Mouse (Mus musculus): ENCODE measurements around the gene Ctnna3. TPM values are rescaled to one million over a fixed set of nuclear protein-coding genes. Genes with fewer than 3 reads are reported as not detected.

Gene Ctnna3
- polyA plus RNA-seq, 1 experiment from 2014 or later: 0.16 TPM

DNA sequence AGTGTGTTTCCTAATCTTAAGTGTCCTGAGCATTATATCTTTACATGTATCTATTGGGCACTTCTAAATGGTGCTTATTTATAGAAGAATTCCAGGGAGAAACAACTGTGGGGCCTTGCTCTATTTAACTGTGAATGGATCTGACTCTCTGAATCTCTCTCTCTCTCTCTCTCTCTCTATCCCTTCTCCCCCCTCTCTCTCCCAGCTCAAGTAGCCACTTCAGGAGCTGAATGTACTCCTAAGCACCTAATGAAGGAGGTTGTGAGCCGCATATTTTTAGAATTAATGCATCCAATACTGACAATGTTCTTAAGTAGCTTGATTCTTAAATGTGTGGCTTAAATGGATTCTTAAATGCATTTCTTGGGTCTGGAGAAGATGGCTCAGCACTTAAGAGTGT is 521.6 kb downstream of the Ctnna3 start:
- WGBS: 89% methylated on average over 1 of the region's 1 CpGs
- H3K27me3 ChIP-seq (ENCODE audit: poor library complexity, severe bottlenecking): no peaks in the 10 kb centered on the region

DNA sequence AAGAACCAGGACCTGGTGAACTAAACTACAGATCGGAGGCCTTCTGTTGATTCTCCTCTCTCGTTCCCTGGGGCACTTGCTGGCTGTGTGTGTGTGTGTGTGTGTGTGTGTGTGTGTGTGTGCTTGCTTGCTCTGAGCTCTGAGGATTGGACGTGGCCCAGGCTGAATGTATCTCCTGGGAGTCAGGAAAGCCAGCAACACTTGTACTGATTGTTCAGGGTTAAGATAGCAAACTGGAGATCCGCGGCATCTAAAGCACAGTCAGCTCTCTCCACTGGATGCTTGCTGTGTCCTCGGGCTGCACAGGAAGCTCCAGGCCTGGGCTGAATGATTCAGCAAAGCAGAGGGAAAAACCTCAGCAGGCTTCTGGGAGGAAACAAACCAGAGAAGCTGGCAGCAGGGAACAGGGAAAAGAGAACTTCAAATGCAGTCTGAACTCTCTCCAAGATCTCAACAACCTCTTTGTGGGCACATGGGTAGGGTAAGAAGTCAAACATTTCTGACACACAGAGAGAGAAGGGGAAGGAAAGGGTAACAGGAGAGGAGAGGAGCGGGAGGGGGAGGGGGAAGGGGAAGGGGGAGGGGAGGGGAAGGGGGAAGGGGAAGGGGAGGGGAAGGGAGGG is 524.5 kb downstream of the Ctnna3 start:
- no peak for DNase-seq (ENCODE audit: extremely low spot score, low spot score)
- WGBS: 35% methylated on average over 6 of the region's 7 CpGs
- H3K4me3 ChIP-seq: no peak overlapping the region
- no peaks in the 10 kb centered on the region for H3K9me3 ChIP-seq
- H3K27ac ChIP-seq: peak overlapping the region; percentile 62
- H3K36me3 ChIP-seq (replicated peaks): no peaks in the 10 kb centered on the region
- H3K27me3 ChIP-seq (ENCODE audit: poor library complexity, severe bottlenecking): no peaks in the 10 kb centered on the region
- H3K4me1 ChIP-seq: peaks cover 10% of the 10 kb centered on the region

More for the DNA sequence above, 521.6 kb downstream of the Ctnna3 start:
- H3K27ac ChIP-seq: no peak overlapping the region
- DNase-seq (ENCODE audit: extremely low spot score, low spot score): no peak
- no peaks in the 10 kb centered on the region for H3K36me3 ChIP-seq (replicated peaks)
- no peaks in the 10 kb centered on the region for H3K9me3 ChIP-seq
- no peak overlapping the region for H3K4me3 ChIP-seq
- H3K4me1 ChIP-seq: peaks cover 10% of the 10 kb centered on the region

DNA sequence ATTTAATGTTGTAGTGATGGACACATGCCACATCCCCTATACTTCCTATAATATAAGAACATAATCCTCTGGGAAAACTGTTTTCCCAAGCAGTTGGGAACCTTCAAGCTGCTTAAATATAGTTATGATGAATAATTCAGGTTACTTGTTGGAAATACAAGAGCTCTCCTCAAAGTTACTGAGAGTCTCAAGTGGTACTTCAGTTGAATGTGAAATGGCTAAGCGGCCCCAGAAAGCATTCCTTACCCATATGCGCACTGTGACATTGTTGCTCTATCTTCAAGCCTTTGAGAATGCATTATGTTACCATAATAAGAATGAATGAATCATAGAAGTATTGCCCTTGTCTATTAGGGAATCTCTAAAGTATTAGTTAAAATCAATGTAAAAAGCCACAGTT is 542.4 kb downstream of the Ctnna3 start:
- no peak overlapping the region for H3K27ac ChIP-seq
- no peak for DNase-seq (ENCODE audit: extremely low spot score, low spot score)
- no peaks in the 10 kb centered on the region for H3K27me3 ChIP-seq (ENCODE audit: poor library complexity, severe bottlenecking)
- WGBS: 97% methylated on average over 2 of the region's 2 CpGs
- no peaks in the 10 kb centered on the region for H3K4me1 ChIP-seq
- H3K36me3 ChIP-seq (replicated peaks): no peaks in the 10 kb centered on the region
- H3K4me3 ChIP-seq: no peak overlapping the region
- H3K9me3 ChIP-seq: no peaks in the 10 kb centered on the region

DNA sequence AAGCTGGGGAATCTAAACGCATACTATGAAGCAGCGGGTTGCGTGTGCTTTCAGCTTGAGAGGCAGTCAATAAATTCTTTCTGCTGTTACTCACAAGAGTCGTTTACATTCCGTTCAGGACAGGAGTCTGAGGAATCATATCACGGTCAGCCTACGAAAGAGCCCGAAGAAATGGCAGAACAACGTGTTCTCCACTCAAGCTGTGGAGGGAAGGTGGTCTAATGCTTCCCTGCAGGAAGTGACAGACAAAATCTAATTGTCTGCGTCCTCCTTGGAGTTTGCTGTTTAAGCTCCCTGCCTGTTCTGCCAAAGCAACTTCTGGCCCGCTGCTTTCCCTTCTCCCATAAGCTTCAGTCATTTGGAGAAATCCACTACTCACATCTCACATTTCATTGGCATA is 548.2 kb downstream of the Ctnna3 start:
- Histone ChIP-seq H3K4me1 (peaks cover 15% of the 10 kb centered on the region), H3K4me3 (no peak overlapping the region), H3K9me3 (no peaks in the 10 kb centered on the region), H3K27ac (peak overlapping the region; percentile 56; the same call in 1 of the 2 replicates), H3K36me3 (replicated peaks) (no peaks in the 10 kb centered on the region), H3K27me3 (ENCODE audit: poor library complexity, severe bottlenecking) (no peaks in the 10 kb centered on the region)
- WGBS: 63% methylated on average over 11 of the region's 11 CpGs
- DNase-seq (ENCODE audit: extremely low spot score, low spot score): no peak

DNA sequence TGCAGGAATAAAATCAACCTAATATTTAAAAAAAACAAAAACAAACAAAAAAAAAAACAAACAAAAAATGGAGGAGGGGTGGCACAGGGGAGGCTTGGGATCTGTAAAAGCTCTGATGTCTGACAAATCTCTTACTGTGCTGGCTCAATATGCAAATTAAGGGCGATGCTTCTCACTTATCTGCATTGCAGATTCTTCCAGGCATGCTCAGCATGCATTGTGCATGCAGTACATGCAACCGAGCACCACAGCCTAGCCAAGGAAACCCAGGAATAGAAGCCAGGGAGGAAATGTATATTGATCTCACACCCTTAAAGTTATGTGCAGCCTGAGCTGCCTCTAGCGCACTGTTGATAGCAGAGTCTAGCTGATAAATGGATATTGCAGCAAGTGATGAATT is 548.6 kb downstream of the Ctnna3 start:
- no peaks in the 10 kb centered on the region for H3K27me3 ChIP-seq (ENCODE audit: poor library complexity, severe bottlenecking)
- no peak for DNase-seq (ENCODE audit: extremely low spot score, low spot score)
- no peak overlapping the region for H3K27ac ChIP-seq
- 55% methylated on average over 3 of the region's 3 CpGs for WGBS
- peaks cover 15% of the 10 kb centered on the region for H3K4me1 ChIP-seq
- no peaks in the 10 kb centered on the region for H3K36me3 ChIP-seq (replicated peaks)
- H3K4me3 ChIP-seq: no peak overlapping the region
- no peaks in the 10 kb centered on the region for H3K9me3 ChIP-seq

DNA sequence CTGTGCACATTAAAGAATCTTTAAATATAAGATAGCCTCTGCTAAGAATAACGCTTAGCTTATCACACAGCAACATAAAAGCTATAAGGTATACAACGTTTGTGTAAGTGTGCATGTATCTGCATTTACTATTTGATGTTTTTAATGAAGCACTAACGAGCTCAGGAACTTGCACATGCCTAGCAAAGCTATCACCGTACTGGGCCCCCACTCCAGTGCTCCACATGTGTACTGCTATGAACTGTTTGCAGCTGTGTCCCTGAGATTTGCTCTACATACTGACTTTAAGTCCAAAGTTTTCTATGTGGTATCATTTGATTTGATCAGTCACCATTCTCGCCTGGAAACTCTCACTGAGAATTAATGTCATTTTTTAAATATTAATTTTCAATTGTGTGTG is 549.1 kb downstream of the Ctnna3 start:
- no peak overlapping the region for H3K4me3 ChIP-seq
- no peak overlapping the region for H3K27ac ChIP-seq
- no peaks in the 10 kb centered on the region for H3K9me3 ChIP-seq
- 86% methylated on average over 5 of the region's 5 CpGs for WGBS
- no peaks in the 10 kb centered on the region for H3K27me3 ChIP-seq (ENCODE audit: poor library complexity, severe bottlenecking)
- no peaks in the 10 kb centered on the region for H3K36me3 ChIP-seq (replicated peaks)
- DNase-seq (ENCODE audit: extremely low spot score, low spot score): no peak
- H3K4me1 ChIP-seq: peaks cover 15% of the 10 kb centered on the region

DNA sequence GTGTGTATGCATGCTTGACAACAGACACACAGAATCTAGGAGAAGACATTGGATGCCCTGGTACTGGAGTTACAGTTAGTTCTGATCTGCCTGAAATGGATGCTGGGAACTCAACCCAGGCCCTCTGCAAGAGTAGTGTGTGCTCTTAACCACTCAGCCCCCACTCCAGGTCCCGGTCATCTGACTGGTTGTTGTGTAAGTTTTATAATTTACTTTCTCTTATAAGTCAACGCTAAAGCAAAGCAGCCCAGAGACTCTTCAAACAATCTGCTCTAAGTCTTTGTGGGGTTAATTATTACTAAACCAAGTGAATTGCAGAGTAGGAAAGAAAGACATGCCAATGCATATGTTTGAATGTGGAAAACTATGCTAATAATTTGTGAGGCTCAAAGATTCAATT is 549.5 kb downstream of the Ctnna3 start:
- H3K27ac ChIP-seq: no peak overlapping the region
- H3K36me3 ChIP-seq (replicated peaks): no peaks in the 10 kb centered on the region
- no peak for DNase-seq (ENCODE audit: extremely low spot score, low spot score)
- H3K4me1 ChIP-seq: peaks cover 15% of the 10 kb centered on the region
- H3K27me3 ChIP-seq (ENCODE audit: poor library complexity, severe bottlenecking): no peaks in the 10 kb centered on the region
- WGBS: 91% methylated on average over 2 of the region's 2 CpGs
- H3K4me3 ChIP-seq: no peak overlapping the region
- no peaks in the 10 kb centered on the region for H3K9me3 ChIP-seq

DNA sequence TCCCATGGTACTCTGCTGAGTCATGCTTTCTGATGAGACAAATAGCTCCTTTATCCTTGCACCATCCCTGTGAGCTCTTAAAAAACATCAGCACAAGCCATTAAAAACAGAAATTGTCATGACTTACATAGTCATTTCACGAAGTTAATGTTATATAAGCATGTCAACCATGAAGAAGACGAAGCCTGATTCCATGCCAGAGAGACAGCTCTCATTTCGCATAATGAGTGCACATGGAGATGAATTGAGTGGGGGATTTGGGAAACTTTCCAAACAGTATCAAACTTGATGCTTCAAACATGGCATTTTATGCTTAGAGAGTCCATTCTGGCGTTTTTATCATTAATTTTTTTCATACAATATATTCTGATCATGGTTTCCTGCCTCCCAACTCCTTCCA is 555.7 kb downstream of the Ctnna3 start:
- Histone ChIP-seq H3K4me3 (no peak overlapping the region), H3K27me3 (ENCODE audit: poor library complexity, severe bottlenecking) (no peaks in the 10 kb centered on the region), H3K9me3 (no peaks in the 10 kb centered on the region), H3K4me1 (no peaks in the 10 kb centered on the region), H3K36me3 (replicated peaks) (no peaks in the 10 kb centered on the region), H3K27ac (no peak overlapping the region)
- 77% methylated on average over 4 of the region's 4 CpGs for WGBS
- DNase-seq (ENCODE audit: extremely low spot score, low spot score): no peak

DNA sequence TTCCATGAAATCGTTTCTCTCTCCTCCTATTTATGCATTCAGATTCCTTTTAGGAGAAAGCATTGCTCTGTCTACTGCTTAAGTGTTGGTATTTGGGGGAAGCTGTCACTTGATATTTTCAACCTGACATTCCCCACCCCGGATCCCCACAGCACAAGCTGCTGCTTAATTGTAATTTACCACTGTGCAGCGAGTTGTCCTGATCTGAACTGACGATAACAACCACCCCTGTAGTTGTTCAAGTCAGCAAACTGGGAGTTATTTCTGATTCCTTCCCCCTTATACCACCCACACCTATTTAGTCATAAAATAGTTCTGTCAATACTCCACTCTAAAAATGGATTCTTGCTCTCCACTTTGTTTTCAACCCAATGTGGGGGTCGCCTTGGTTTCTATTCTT is 564.4 kb downstream of the Ctnna3 start:
- H3K4me1 ChIP-seq: no peaks in the 10 kb centered on the region
- H3K27me3 ChIP-seq (ENCODE audit: poor library complexity, severe bottlenecking): no peaks in the 10 kb centered on the region
- H3K27ac ChIP-seq: no peak overlapping the region
- 86% methylated on average over 5 of the region's 5 CpGs for WGBS
- no peaks in the 10 kb centered on the region for H3K36me3 ChIP-seq (replicated peaks)
- no peak for DNase-seq (ENCODE audit: extremely low spot score, low spot score)
- H3K4me3 ChIP-seq: no peak overlapping the region
- H3K9me3 ChIP-seq: no peaks in the 10 kb centered on the region

DNA sequence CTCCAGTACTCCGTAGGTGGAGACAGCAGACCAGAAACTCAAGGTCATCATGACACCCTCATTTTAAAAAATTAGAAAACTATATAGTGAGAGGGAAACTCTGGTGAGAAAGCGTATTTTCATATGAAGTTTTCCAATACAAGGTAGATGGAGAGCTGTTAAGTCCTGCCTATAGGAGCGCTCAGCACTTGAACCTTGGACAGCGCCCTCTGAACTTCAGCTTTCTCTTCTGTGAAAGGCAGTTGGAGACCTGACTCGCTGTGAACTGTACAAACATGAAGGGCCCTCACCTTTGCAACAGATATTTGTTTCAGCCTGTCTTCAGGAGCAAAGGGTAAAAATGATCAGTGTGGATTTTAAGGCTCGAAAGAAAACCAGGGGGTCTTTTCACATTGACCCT is 571.6 kb downstream of the Ctnna3 start:
- Histone ChIP-seq H3K9me3 (no peaks in the 10 kb centered on the region), H3K4me1 (no peaks in the 10 kb centered on the region), H3K4me3 (no peak overlapping the region), H3K27ac (no peak overlapping the region), H3K36me3 (replicated peaks) (no peaks in the 10 kb centered on the region), H3K27me3 (ENCODE audit: poor library complexity, severe bottlenecking) (no peaks in the 10 kb centered on the region)
- no peak for DNase-seq (ENCODE audit: extremely low spot score, low spot score)
- 80% methylated on average over 6 of the region's 6 CpGs for WGBS

DNA sequence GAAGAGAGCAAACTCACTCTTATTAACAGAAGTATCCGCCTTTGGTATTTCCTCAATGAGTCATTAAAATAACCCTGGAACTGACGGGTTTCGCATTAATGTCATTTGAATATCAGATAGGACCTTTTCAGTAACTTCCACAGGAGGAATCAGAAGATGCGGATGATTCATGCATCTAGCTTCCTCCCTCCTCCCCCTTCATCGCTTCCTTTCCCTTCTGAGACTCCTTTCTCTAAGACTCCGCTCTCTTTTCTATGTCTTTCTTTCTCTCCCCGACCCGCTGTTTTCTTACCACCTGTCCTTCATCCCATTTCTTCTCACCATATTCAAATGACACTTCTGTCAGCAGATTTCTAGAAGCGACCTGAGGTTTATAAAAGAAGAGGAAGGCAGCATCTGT is 572.1 kb downstream of the Ctnna3 start:
- Histone ChIP-seq H3K4me1 (no peaks in the 10 kb centered on the region), H3K4me3 (no peak overlapping the region), H3K27ac (no peak overlapping the region), H3K36me3 (replicated peaks) (no peaks in the 10 kb centered on the region), H3K27me3 (ENCODE audit: poor library complexity, severe bottlenecking) (no peaks in the 10 kb centered on the region), H3K9me3 (no peaks in the 10 kb centered on the region)
- DNase-seq (ENCODE audit: extremely low spot score, low spot score): no peak
- 90% methylated on average over 9 of the region's 9 CpGs for WGBS

DNA sequence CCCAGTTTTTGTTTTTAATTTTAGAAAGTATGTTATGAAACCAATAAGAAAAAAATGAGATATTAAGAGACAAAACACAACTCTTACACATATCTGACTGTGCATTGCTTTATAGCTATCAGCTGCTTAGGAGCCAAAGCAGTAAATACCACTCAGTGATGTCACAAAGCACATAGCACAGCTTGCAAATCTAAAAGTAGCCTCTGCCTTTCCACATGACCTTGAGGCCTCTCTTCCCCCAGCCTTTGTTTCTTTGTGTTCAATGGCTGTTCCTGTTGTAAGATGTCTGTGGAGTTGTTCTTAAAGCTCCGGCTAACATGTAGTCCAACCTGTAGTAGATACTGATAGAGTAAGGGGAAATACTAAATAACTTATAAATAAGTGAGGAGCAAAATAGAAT is 590.4 kb downstream of the Ctnna3 start:
- DNase-seq (ENCODE audit: extremely low spot score, low spot score): no peak
- H3K9me3 ChIP-seq: no peaks in the 10 kb centered on the region
- H3K27ac ChIP-seq: no peak overlapping the region
- no peaks in the 10 kb centered on the region for H3K4me1 ChIP-seq
- no peaks in the 10 kb centered on the region for H3K36me3 ChIP-seq (replicated peaks)
- H3K4me3 ChIP-seq: no peak overlapping the region
- 90% methylated on average over 1 of the region's 1 CpGs for WGBS
- H3K27me3 ChIP-seq (ENCODE audit: poor library complexity, severe bottlenecking): no peaks in the 10 kb centered on the region

DNA sequence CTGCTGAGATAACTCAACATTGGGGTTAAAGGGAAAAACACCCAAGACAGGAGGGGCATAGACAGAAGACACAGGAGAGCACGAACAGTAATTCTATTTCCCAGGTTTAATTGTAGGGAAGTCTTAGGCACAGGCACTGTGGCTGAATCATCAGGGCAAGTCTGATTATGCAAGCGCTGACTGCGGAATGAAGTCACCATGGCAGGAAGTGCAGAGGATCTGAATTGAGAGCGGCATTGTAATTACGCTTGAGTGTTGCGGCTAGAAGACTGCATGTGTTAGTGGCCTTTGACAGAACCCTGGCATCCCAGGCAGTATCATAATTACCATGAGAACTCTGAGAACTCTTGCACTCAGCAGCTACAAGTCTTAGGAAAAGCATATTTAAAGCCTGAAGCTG is 593.4 kb downstream of the Ctnna3 start:
- H3K36me3 ChIP-seq (replicated peaks): no peaks in the 10 kb centered on the region

DNA sequence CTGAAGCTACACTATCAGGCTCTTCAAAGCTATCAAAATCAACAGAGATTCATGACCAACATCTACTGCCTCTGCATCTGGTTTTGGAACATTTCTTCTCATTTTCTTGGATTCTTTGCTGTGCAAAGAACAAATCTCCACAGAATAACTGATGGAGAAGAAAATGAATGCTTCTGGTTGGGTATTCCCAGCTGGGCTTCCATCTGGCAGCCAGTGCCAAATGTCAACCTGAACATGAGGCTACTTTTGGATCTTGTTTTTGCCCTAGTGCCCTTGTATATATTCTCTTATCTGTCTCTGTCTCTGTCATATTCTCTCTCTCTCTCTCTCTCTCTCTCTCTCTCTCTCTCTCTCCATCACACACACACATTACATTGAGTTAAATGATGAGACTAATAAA is 601.0 kb downstream of the Ctnna3 start:
- Histone ChIP-seq H3K27me3 (ENCODE audit: poor library complexity, severe bottlenecking) (no peaks in the 10 kb centered on the region), H3K27ac (no peak overlapping the region), H3K4me3 (no peak overlapping the region), H3K4me1 (no peaks in the 10 kb centered on the region), H3K9me3 (no peaks in the 10 kb centered on the region), H3K36me3 (replicated peaks) (no peaks in the 10 kb centered on the region)
- no peak for DNase-seq (ENCODE audit: extremely low spot score, low spot score)

More for the DNA sequence above, 593.4 kb downstream of the Ctnna3 start:
- 92% methylated on average over 6 of the region's 6 CpGs for WGBS
- no peaks in the 10 kb centered on the region for H3K27me3 ChIP-seq (ENCODE audit: poor library complexity, severe bottlenecking)
- H3K27ac ChIP-seq: no peak overlapping the region
- no peaks in the 10 kb centered on the region for H3K9me3 ChIP-seq
- H3K4me1 ChIP-seq: no peaks in the 10 kb centered on the region
- no peak overlapping the region for H3K4me3 ChIP-seq
- DNase-seq (ENCODE audit: extremely low spot score, low spot score): no peak
